Mouse (Mus musculus) heart, adult 2 months (tissue): Measurements from ENCODE around the gene Plcg1.
A peak's percentile ranks its signal among the peaks of the same experiment; 100 is the strongest.

Source experiments
- CTCF ChIP-seq: fragments of 200-600 bp; IDR thresholded peaks from 2 replicates; pipeline ENCODE4 v1.8.1; 2022; ENCODE audit warnings: antibody characterized with exemption, mild to moderate bottlenecking, moderate library complexity
- EP300 ChIP-seq: fragments of 200-500 bp; IDR thresholded peaks from 2 replicates; pipeline ENCODE4 v1.6.1; 2011; ENCODE audit warnings: low read depth, low read length, control low read depth; ENCODE audit not compliant: insufficient read depth
- POLR2A ChIP-seq: fragments of 200-500 bp; IDR thresholded peaks from 2 replicates; pipeline ENCODE4 v1.6.1; 2011; ENCODE audit warnings: mild to moderate bottlenecking, low read depth, low read length, control low read depth; ENCODE audit not compliant: insufficient read depth

DNA sequence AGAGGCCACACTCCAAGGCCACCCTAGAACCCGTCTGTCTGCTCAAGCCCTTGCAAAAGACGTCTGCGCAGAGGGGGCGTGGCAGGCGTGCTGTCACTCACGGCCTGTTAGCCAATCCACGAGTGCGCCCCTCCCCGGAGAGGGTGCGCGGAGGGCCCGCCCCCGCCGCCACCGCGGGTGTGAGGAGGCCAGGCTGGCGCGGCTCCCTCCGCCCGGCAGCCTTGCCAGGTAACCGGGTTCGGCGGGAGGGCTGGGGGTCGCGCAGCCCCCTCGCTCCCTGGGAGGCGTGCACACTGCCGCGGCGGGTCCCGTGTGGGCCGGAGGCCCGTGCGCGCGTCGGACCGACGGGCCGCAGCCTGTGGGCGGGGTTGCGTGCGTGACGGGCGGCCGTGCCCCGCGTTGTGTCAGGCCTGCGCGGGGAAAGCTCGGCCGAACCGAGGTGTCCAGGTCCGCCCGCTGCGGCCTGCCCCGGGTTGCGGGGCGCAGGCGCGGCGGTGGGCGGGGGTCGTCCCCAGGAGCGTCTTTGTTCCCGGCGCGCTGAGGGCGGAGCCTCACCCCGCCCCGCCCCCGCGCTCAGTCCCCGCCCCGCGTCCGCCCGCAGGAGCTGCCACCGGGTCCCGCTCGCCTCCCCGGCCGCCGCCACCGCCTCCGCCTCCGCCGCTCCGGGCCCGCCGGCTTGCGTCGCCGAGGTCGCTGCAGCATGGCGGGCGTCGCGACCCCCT, at the start of gene Plcg1:
- no peak for TF ChIP-seq CTCF
- no peak for TF ChIP-seq EP300
- peak; percentile 68; the same call in 1 of the 2 replicates for TF ChIP-seq POLR2A
